Mouse (Mus musculus) liver, adult 2 months (tissue): ENCODE measurements around the gene Anxa2. TPM values are rescaled to one million over a fixed set of nuclear protein-coding genes. Genes with fewer than 3 reads are reported as not detected.

ENCODE experiments used
- DNase-seq: peaks from one replicate; pipeline ENCODE4 v3.0.0-alpha.2; 2011; ENCODE audit warnings: low read depth, low spot score; ENCODE audit errors: extremely low read depth
- H3K27ac ChIP-seq: fragments of 200-500 bp; replicated peaks from 2 replicates; pipeline ENCODE4 v1.5.1; 2012; ENCODE audit warnings: low read depth, mild to moderate bottlenecking, control low read depth, inconsistent platforms, low read length; ENCODE audit not compliant: insufficient read depth
- H3K27me3 ChIP-seq: fragments of 200-500 bp; 2 replicates; pipeline ENCODE4 v1.6.1; 2012; ENCODE audit warnings: mild to moderate bottlenecking, moderate library complexity, low read length, inconsistent platforms; ENCODE audit not compliant: control insufficient read depth, insufficient read depth
- H3K36me3 ChIP-seq: fragments of 200-500 bp; 2 replicates; pipeline ENCODE4 v1.6.1; 2012; ENCODE audit warnings: low read length, inconsistent platforms; ENCODE audit not compliant: control insufficient read depth, insufficient read depth
- H3K4me1 ChIP-seq: fragments of 200-500 bp; 2 replicates; pipeline ENCODE4 v1.6.1; 2011; ENCODE audit warnings: low read length; ENCODE audit not compliant: control insufficient read depth, insufficient read depth
- H3K4me3 ChIP-seq: fragments of 200-500 bp; 2 replicates; pipeline ENCODE4 v1.5.1; 2011; ENCODE audit warnings: low read depth, mild to moderate bottlenecking, control low read depth, low read length, moderate library complexity; ENCODE audit not compliant: insufficient read depth
- H3K79me2 ChIP-seq: fragments of 200-500 bp; 2 replicates; pipeline ENCODE4 v1.6.1; 2012; ENCODE audit warnings: inconsistent platforms, mild to moderate bottlenecking, low read length, moderate library complexity; ENCODE audit not compliant: control insufficient read depth, insufficient read depth
- H3K9ac ChIP-seq: fragments of 200-500 bp; 2 replicates; pipeline ENCODE4 v1.6.1; 2012; ENCODE audit warnings: low read depth, mild to moderate bottlenecking, control low read depth, inconsistent platforms, low read length
- CTCF ChIP-seq: fragments of 200-500 bp; IDR thresholded peaks from 2 replicates; pipeline ENCODE4 v1.5.1; 2011; ENCODE audit warnings: low read depth, low read length, control low read depth
- POLR2A ChIP-seq: fragments of 200-500 bp; IDR thresholded peaks from 2 replicates; pipeline ENCODE4 v1.6.1; 2011; ENCODE audit warnings: low read length, control low read depth; ENCODE audit not compliant: insufficient read depth; ENCODE audit errors: extremely low read depth
- WGBS: fragments of 180-500 bp; shearing (Covaris S2); methylation state at CpG from one replicate; pipeline ENCODE4 v1.1.7; 2018; 5-methylcytosine and 5-hydroxymethylcytosine counted together
- polyA plus RNA-seq: library from polyadenylated mRNA; depleted of rRNA; stranded (reverse); fragments of >200 nt; gene quantifications from 2 replicates; pipeline ENCODE4 v1.2.3, GENCODE M21; 2012
- total RNA-seq: library from RNA; depleted of rRNA; stranded (reverse); fragments of >200 nt; gene quantifications from 2 replicates; pipeline ENCODE4 v1.2.3, GENCODE M21; 2014

Anxa2 gene
- total and polyA plus RNA-seq, 2 experiments, result 13.5 to 16.1 TPM

- WGBS, result 82% methylated on average over 15 of the region's 15 CpGs
- TF ChIP-seq CTCF, result no peak
- TF ChIP-seq POLR2A, result no peak
- no peaks in the 10 kb centered on the region for H3K36me3 ChIP-seq
- no peak overlapping the region for H3K27ac ChIP-seq
- peaks cover 5% of the 10 kb centered on the region; the same call in 1 of the 2 replicates for H3K4me1 ChIP-seq
- no peaks in the 10 kb centered on the region for H3K27me3 ChIP-seq
- H3K4me3 ChIP-seq, result no peak overlapping the region
- no peaks in the 10 kb centered on the region; the same call in 1 of the 2 replicates for H3K79me2 ChIP-seq
- no peak for DNase-seq
- H3K9ac ChIP-seq, result no peak overlapping the region
Measured at GRCm38 (mm10) chr9:69456406-69457075, 3.1 kb downstream of the Anxa2 start.

GRCm38 (mm10) chr9:69457143-69457542, 3.7 kb downstream of the Anxa2 start:
- Histone ChIP-seq H3K9ac (no peak overlapping the region), H3K4me1 (peaks cover 5% of the 10 kb centered on the region; the same call in 1 of the 2 replicates), H3K36me3 (no peaks in the 10 kb centered on the region), H3K27me3 (no peaks in the 10 kb centered on the region), H3K79me2 (no peaks in the 10 kb centered on the region; the same call in 1 of the 2 replicates), H3K27ac (no peak overlapping the region), H3K4me3 (no peak overlapping the region)
- TF ChIP-seq POLR2A, result no peak
- TF ChIP-seq CTCF, result no peak
- DNase-seq, result no peak
- 85% methylated on average over 3 of the region's 3 CpGs for WGBS

- H3K4me1 ChIP-seq, result peaks cover 5% of the 10 kb centered on the region; the same call in 1 of the 2 replicates
Measured at GRCm38 (mm10) chr9:69457747-69458625, 4.6 kb downstream of the Anxa2 start.

GRCm38 (mm10) chr9:69458982-69459381, 5.6 kb downstream of the Anxa2 start:
- Histone ChIP-seq H3K9ac (no peak overlapping the region), H3K36me3 (no peaks in the 10 kb centered on the region), H3K4me3 (no peak overlapping the region), H3K79me2 (peaks cover 2% of the 10 kb centered on the region; the same call in 1 of the 2 replicates), H3K4me1 (peaks cover 5% of the 10 kb centered on the region; the same call in 1 of the 2 replicates), H3K27me3 (no peaks in the 10 kb centered on the region), H3K27ac (no peak overlapping the region)
- no peak for TF ChIP-seq POLR2A
- no peak for TF ChIP-seq CTCF
- DNase-seq, result no peak
- 73% methylated on average over 2 of the region's 2 CpGs for WGBS

More at GRCm38 (mm10) chr9:69457747-69458625, 4.6 kb downstream of the Anxa2 start:
- H3K9ac ChIP-seq, result no peak overlapping the region
- no peaks in the 10 kb centered on the region for H3K27me3 ChIP-seq
- DNase-seq, result peak; percentile 85
- H3K4me3 ChIP-seq, result no peak overlapping the region
- H3K27ac ChIP-seq, result no peak overlapping the region; the same call in 1 of the 2 replicates
- TF ChIP-seq POLR2A (no peak), CTCF (no peak)
- H3K36me3 ChIP-seq, result no peaks in the 10 kb centered on the region
- 13% methylated on average over 14 of the region's 14 CpGs for WGBS
- peaks cover 2% of the 10 kb centered on the region; the same call in 1 of the 2 replicates for H3K79me2 ChIP-seq

GRCm38 (mm10) chr9:69459876-69460275, 6.5 kb downstream of the Anxa2 start:
- Histone ChIP-seq H3K36me3 (no peaks in the 10 kb centered on the region), H3K27ac (no peak overlapping the region), H3K79me2 (peaks cover 2% of the 10 kb centered on the region; the same call in 1 of the 2 replicates), H3K9ac (no peak overlapping the region), H3K4me3 (no peak overlapping the region), H3K4me1 (peaks cover 5% of the 10 kb centered on the region; the same call in 1 of the 2 replicates), H3K27me3 (no peaks in the 10 kb centered on the region)
- no peak for TF ChIP-seq POLR2A
- TF ChIP-seq CTCF, result no peak
- WGBS, result 89% methylated on average over 7 of the region's 7 CpGs
- no peak for DNase-seq

- Histone ChIP-seq H3K36me3 (no peaks in the 10 kb centered on the region), H3K27me3 (no peaks in the 10 kb centered on the region), H3K79me2 (peaks cover 2% of the 10 kb centered on the region; the same call in 1 of the 2 replicates), H3K4me3 (no peak overlapping the region), H3K9ac (no peak overlapping the region), H3K4me1 (peaks cover 5% of the 10 kb centered on the region; the same call in 1 of the 2 replicates), H3K27ac (no peak overlapping the region)
- TF ChIP-seq POLR2A, result no peak
- TF ChIP-seq CTCF, result no peak
- 72% methylated on average over 2 of the region's 2 CpGs for whole genome bisulfite sequencing
- no peak for DNase-seq
Measured at GRCm38 (mm10) chr9:69463046-69463445, 9.6 kb downstream of the Anxa2 start.
